Mouse (Mus musculus) forebrain, embryonic 14.5 days (tissue): ENCODE measurements around the gene Fn3krp. TPM values are rescaled to one million over a fixed set of nuclear protein-coding genes. Genes with fewer than 3 reads are reported as not detected.

Source experiments
- ATAC-seq: fragments of 200-750 bp; cut with Nextera tagmentation; 2 replicates; pipeline ENCODE4 v1.8.0; 2017; ENCODE audit warnings: mild to moderate bottlenecking, moderate library complexity
- DNase-seq: peaks from one replicate; pipeline ENCODE4 v3.0.0-alpha.2; 2015; ENCODE audit warnings: low spot score
- H3K27ac ChIP-seq: fragments of 300-500 bp; sonication (generic); 2 replicates; pipeline ENCODE4 v1.5.1; 2014; ENCODE audit warnings: low read depth, mild to moderate bottlenecking, control low read depth, low read length, moderate library complexity
- H3K27me3 ChIP-seq: fragments of 300-500 bp; sonication (generic); replicated peaks from 2 replicates; pipeline ENCODE4 v1.6.1; 2014; ENCODE audit warnings: low read length, control low read depth, mixed read lengths; ENCODE audit not compliant: control insufficient read depth, insufficient read depth
- H3K36me3 ChIP-seq: fragments of 300-500 bp; sonication (generic); 2 replicates; pipeline ENCODE4 v1.6.1; 2014; ENCODE audit warnings: low read length, control low read depth; ENCODE audit not compliant: control insufficient read depth, insufficient read depth
- H3K4me1 ChIP-seq: fragments of 300-500 bp; sonication (generic); 2 replicates; pipeline ENCODE4 v1.6.1; 2014; ENCODE audit warnings: antibody characterized with exemption, low read length, control low read depth; ENCODE audit not compliant: control insufficient read depth, insufficient read depth
- H3K4me2 ChIP-seq: fragments of 300-500 bp; sonication (generic); 2 replicates; pipeline ENCODE4 v1.6.1; 2014; ENCODE audit warnings: mild to moderate bottlenecking, control low read depth, low read length
- H3K4me3 ChIP-seq: fragments of 300-500 bp; sonication (generic); 2 replicates; pipeline ENCODE4 v1.5.1; 2014; ENCODE audit warnings: low read depth, low read length, control low read depth
- H3K9ac ChIP-seq: fragments of 300-500 bp; sonication (generic); 2 replicates; pipeline ENCODE4 v1.6.1; 2014; ENCODE audit warnings: mild to moderate bottlenecking, low read length, control low read depth, moderate library complexity
- H3K9me3 ChIP-seq: fragments of 300-500 bp; sonication (generic); replicated peaks from 2 replicates; pipeline ENCODE4 v1.6.1; 2016; ENCODE audit warnings: low read length, control low read depth, mixed read lengths; ENCODE audit not compliant: control insufficient read depth
- WGBS: fragments of 180-500 bp; shearing (Covaris S2); extraction: QIAGEN DNeasy Blood & Tissue Kit; methylation state at CpG from one replicate; pipeline ENCODE4 v1.1.7; 2014; 5-methylcytosine and 5-hydroxymethylcytosine counted together
- microRNA-seq: library from miRNA; unstranded; fragments of <30 nt; microRNA quantifications from one replicate; pipeline ENCODE4, GENCODE M21; 2016
- polyA plus RNA-seq: library from polyadenylated mRNA; unstranded; fragments of >200 nt; fragmentation: Nextera tagmentation; extraction: Ambion mirVana; gene quantifications from 2 replicates; pipeline ENCODE4 v1.2.1, GENCODE M21; 2014

The Fn3krp gene
- polyA plus RNA-seq, 1 experiment from 2014 or later, result 7.2 TPM

DNA sequence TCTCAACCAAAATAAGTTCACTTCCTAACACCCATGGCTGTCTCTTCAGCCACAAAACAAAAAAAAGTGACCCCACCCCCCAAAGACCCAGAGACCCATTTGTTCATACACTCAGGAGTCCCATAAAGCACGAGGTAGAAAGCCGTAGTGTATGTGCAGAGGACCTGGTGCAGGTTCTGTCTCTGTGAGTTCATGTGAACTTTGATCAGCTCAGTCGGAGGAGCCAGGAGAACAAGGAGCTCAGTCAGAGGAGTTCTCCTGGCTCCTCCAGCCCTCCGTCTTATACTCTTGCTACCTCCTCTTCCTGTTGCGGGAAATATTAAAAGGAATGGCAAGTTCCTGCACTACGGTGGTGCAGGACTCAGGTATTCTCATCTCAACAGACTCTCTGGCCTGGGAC is 46.2 kb downstream of the Fn3krp start:
- DNase-seq (no peak), ATAC-seq (no peak)
- no peak overlapping the region for H3K4me2 ChIP-seq
- peaks cover 39% of the 10 kb centered on the region for H3K36me3 ChIP-seq
- no peaks in the 10 kb centered on the region for H3K9me3 ChIP-seq
- 93% methylated on average over 6 of the region's 6 CpGs for WGBS
- no peak overlapping the region for H3K9ac ChIP-seq
- H3K27ac ChIP-seq, result no peak overlapping the region
- no peaks in the 10 kb centered on the region for H3K4me1 ChIP-seq
- no peak overlapping the region for H3K4me3 ChIP-seq
- no peaks in the 10 kb centered on the region for H3K27me3 ChIP-seq

DNA sequence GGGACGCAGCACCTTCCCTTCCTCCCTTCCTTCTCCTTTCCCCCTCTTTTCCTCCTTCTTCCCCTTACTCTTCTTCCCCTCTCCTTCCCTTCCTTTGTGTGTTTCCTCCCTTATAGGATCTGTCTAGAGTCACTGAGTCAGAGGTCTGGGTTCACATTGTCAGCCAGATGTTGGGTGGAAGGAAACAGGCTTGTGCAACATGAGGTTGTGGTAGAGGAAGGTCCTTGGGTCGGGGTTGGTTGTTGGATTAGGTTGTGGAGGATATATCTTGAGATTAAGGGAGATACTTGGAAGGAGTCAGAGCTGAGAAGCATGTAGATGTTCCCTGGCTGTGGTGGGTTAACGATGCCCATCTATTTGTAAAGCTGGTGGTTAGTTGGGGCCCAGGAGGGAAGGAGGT is 53.6 kb downstream of the Fn3krp start:
- Histone ChIP-seq H3K9ac (no peak overlapping the region), H3K27me3 (no peaks in the 10 kb centered on the region), H3K27ac (no peak overlapping the region), H3K4me2 (no peak overlapping the region), H3K36me3 (peaks cover 35% of the 10 kb centered on the region), H3K4me3 (no peak overlapping the region), H3K9me3 (no peaks in the 10 kb centered on the region), H3K4me1 (no peaks in the 10 kb centered on the region)
- ATAC-seq, result no peak
- DNase-seq, result no peak
- 75% methylated on average over 3 of the region's 3 CpGs for WGBS

DNA sequence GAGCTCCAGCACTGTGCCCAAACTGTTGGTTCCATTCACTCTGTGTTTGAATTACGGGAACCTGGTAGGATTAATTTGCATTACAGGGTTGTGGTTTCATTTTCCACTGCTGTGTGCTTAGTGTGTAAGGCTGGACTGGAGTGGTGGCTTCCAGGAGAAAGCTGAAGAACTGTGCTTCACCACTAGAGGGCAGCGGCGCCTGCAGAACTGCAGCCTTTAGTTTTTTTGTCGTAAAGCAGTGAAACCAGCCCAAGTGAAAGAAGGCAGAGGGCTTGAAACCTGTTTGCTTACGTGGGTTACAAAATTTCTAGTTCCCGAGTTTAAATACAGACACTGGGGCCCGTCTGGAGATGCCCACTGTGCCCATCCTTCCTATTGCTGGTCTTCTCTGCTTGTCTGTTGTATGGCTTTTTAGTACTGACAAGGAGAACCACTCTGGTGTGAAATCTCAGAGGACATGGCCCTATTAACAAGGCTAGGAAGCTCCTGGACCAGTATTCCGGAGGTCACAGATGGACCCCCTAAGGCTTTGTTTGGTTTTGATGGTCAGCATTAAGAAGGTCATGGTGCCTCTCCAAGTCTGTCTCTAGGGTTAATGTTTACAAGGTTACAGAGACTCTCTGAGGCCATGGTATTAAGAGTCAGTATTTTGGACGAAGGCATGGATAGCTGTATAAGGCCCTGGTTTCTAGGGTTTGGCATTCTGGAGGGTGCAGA is 54.7 kb downstream of the Fn3krp start:
- Histone ChIP-seq H3K36me3 (peaks cover 33% of the 10 kb centered on the region), H3K27me3 (no peaks in the 10 kb centered on the region), H3K27ac (no peak overlapping the region), H3K4me1 (no peaks in the 10 kb centered on the region), H3K4me3 (no peak overlapping the region), H3K9ac (no peak overlapping the region), H3K9me3 (no peaks in the 10 kb centered on the region), H3K4me2 (no peak overlapping the region)
- WGBS, result 39% methylated on average over 9 of the region's 9 CpGs
- DNase-seq, result peak; percentile 79
- ATAC-seq, result peak; percentile 50; the same call in 1 of the 2 replicates

DNA sequence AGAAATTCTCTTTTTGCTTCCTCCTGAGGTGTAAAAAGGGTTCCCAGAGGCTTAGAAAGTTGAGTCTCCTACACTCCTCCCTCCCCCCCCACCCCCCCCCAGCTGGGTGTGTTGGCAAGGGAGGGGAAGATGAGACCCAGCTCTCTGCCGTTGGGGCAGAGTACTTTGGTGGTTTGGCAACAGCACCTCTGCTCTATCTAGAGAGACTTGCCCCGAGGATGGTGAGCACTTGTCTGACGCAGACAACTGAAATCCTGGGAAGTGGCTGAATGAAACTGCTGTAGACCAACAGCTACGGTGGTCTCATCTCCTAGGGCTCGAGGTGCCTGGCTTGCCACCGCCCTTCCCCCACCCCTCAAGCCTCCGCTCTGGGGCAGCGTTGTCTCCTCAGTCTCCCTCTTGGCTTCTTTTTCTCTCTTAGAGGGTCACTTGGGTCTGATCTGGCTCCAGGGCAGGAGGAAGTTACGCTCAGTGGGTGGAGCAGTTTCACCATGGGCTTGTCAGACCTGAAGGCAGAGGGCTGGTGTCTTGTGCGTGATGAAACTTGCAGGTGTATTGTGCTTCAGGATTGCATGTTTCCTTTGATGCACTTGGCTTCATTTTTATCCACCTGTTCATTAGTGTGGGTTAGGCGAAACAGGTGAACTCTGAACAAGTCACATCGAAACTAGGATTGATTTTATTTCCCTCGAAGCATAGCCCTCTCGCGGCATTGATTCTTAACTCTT is 58.4 kb downstream of the Fn3krp start:
- 90% methylated on average over 15 of the region's 15 CpGs for WGBS
- H3K27ac ChIP-seq, result no peak overlapping the region
- DNase-seq (no peak), ATAC-seq (no peak)
- no peak overlapping the region for H3K4me3 ChIP-seq
- no peaks in the 10 kb centered on the region for H3K4me1 ChIP-seq
- no peak overlapping the region for H3K4me2 ChIP-seq
- H3K27me3 ChIP-seq, result no peaks in the 10 kb centered on the region
- no peaks in the 10 kb centered on the region for H3K9me3 ChIP-seq
- peaks cover 41% of the 10 kb centered on the region for H3K36me3 ChIP-seq
- no peak overlapping the region for H3K9ac ChIP-seq

Small RNA genes within 50 kb of the gene (microRNA-seq; reads per million reads assigned to microRNA genes)
- not detected for gene Mir7236

Other genes starting within 250 kb of the Fn3krp start
- 11.9 and 14.8 TPM in 2 replicates for gene Hexdc, start 217.0 kb upstream of the Fn3krp start, polyA plus RNA-seq
- gene Ogfod3, start 216.7 kb upstream of the Fn3krp start, polyA plus RNA-seq, result 18.6 and 19.5 TPM in 2 replicates
- 45.3 and 46.0 TPM in 2 replicates for gene Cybc1, start 192.1 kb upstream of the Fn3krp start, polyA plus RNA-seq
- gene Narf, start 184.1 kb upstream of the Fn3krp start, polyA plus RNA-seq, result 89.5 and 90.0 TPM in 2 replicates
- gene Foxk2, start 161.4 kb upstream of the Fn3krp start, polyA plus RNA-seq, result 16.4 and 17.8 TPM in 2 replicates
- gene Wdr45b, start 67.0 kb upstream of the Fn3krp start, polyA plus RNA-seq, result 114 and 119 TPM in 2 replicates
- 7.2 and 9.0 TPM in 2 replicates for gene Rab40b, start 33.1 kb upstream of the Fn3krp start, polyA plus RNA-seq
- 2.6 and 3.4 TPM in 2 replicates for gene Fn3k, start 13.5 kb downstream of the Fn3krp start, polyA plus RNA-seq
- gene Tbcd, start 30.5 kb downstream of the Fn3krp start, polyA plus RNA-seq, result 33.8 and 42.5 TPM in 2 replicates
- 0.09 TPM in 1 of 2 replicates, not detected in the other for gene Zfp750, start 97.9 kb downstream of the Fn3krp start, polyA plus RNA-seq